Mouse (Mus musculus): Measurements from ENCODE around the gene Dnajc15.

DNA sequence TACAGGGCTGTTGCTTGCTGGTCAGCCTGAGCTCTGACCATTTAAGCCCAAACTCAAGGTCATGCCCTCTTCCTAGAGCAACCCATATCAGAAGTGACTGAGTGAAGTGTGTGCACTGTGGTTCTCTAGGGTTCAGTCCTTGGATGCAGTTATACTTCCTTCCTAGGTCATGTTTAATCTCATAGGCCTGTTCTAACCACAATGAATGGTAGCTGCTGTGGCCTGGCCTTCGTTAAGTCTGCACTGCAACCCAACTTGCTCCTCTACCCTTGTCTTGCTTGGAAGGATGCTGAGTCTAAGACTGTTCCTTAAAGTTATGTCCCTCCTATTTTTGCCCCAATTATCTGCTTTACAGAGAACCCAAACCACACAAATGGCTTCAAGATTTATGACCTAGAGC is 29.4 kb downstream of the Dnajc15 start:
- TF ChIP-seq CTCF (IDR thresholded peaks at IDR 0.05; ENCODE audit: borderline replicate concordance, insufficient read depth, low read depth, low read length), result no peak
- no peak for TF ChIP-seq POLR2A (IDR thresholded peaks at IDR 0.05; ENCODE audit: borderline replicate concordance, insufficient read depth, low read length)
